Mouse (Mus musculus): Measurements from ENCODE around the gene Cttnbp2nl. TPM values are rescaled to one million over a fixed set of nuclear protein-coding genes. Genes with fewer than 3 reads are reported as not detected.

Cttnbp2nl gene
- polyA plus RNA-seq, 1 experiment from 2014 or later: 23.0 TPM

GRCm38 (mm10) chr3:105010681-105011339 is 42.1 kb downstream of the Cttnbp2nl start:
- Histone ChIP-seq H3K27ac (no peak overlapping the region), H3K4me1 (no peaks in the 10 kb centered on the region), H3K4me3 (replicated peaks) (no peak overlapping the region), H3K9ac (no peak overlapping the region), H3K4me2 (no peak overlapping the region), H3K27me3 (replicated peaks) (no peaks in the 10 kb centered on the region), H3K36me3 (peaks cover 11% of the 10 kb centered on the region; the same call in 1 of the 2 replicates), H3K9me3 (no peaks in the 10 kb centered on the region)
- WGBS: 84% methylated on average over 11 of the region's 11 CpGs
- ATAC-seq (ENCODE audit: insufficient read depth, low FRiP score, low read depth): no peak

GRCm38 (mm10) chr3:105008070-105008469 is 44.9 kb downstream of the Cttnbp2nl start:
- WGBS: 63% methylated on average over 9 of the region's 9 CpGs
- H3K4me3 ChIP-seq (replicated peaks): no peak overlapping the region
- H3K27ac ChIP-seq: no peak overlapping the region
- peaks cover 32% of the 10 kb centered on the region for H3K36me3 ChIP-seq
- no peaks in the 10 kb centered on the region for H3K4me1 ChIP-seq
- H3K9me3 ChIP-seq: no peaks in the 10 kb centered on the region
- no peaks in the 10 kb centered on the region for H3K27me3 ChIP-seq (replicated peaks)
- ATAC-seq (ENCODE audit: insufficient read depth, low FRiP score, low read depth): no peak
- no peak overlapping the region for H3K4me2 ChIP-seq
- no peak overlapping the region for H3K9ac ChIP-seq

- H3K4me3 ChIP-seq (replicated peaks): no peak overlapping the region
- no peak overlapping the region for H3K4me2 ChIP-seq
- H3K36me3 ChIP-seq: peaks cover 32% of the 10 kb centered on the region
- H3K9ac ChIP-seq: no peak overlapping the region
- H3K4me1 ChIP-seq: no peaks in the 10 kb centered on the region
- no peak overlapping the region for H3K27ac ChIP-seq
- no peaks in the 10 kb centered on the region for H3K27me3 ChIP-seq (replicated peaks)
- no peak for ATAC-seq (ENCODE audit: insufficient read depth, low FRiP score, low read depth)
- 96% methylated on average over 6 of the region's 6 CpGs for WGBS
- H3K9me3 ChIP-seq: no peaks in the 10 kb centered on the region
Observed at GRCm38 (mm10) chr3:105006101-105006500, 46.8 kb downstream of the Cttnbp2nl start.

GRCm38 (mm10) chr3:105005561-105006065 is 47.3 kb downstream of the Cttnbp2nl start:
- Histone ChIP-seq H3K4me2 (no peak overlapping the region), H3K27ac (no peak overlapping the region), H3K9me3 (no peaks in the 10 kb centered on the region), H3K4me1 (no peaks in the 10 kb centered on the region), H3K4me3 (replicated peaks) (no peak overlapping the region), H3K36me3 (peaks cover 32% of the 10 kb centered on the region), H3K27me3 (replicated peaks) (no peaks in the 10 kb centered on the region), H3K9ac (no peak overlapping the region)
- WGBS: 90% methylated on average over 20 of the region's 20 CpGs
- no peak for ATAC-seq (ENCODE audit: insufficient read depth, low FRiP score, low read depth)

GRCm38 (mm10) chr3:105005011-105005410 is 47.9 kb downstream of the Cttnbp2nl start:
- WGBS: 89% methylated on average over 10 of the region's 10 CpGs
- H3K36me3 ChIP-seq: peaks cover 32% of the 10 kb centered on the region

GRCm38 (mm10) chr3:105003960-105004463 is 48.9 kb downstream of the Cttnbp2nl start:
- Histone ChIP-seq H3K4me3 (replicated peaks) (no peak overlapping the region), H3K9me3 (no peaks in the 10 kb centered on the region), H3K4me2 (no peak overlapping the region), H3K27me3 (replicated peaks) (no peaks in the 10 kb centered on the region), H3K4me1 (no peaks in the 10 kb centered on the region), H3K9ac (no peak overlapping the region), H3K36me3 (peaks cover 28% of the 10 kb centered on the region), H3K27ac (no peak overlapping the region)
- 81% methylated on average over 14 of the region's 14 CpGs for WGBS
- no peak for ATAC-seq (ENCODE audit: insufficient read depth, low FRiP score, low read depth)

More at GRCm38 (mm10) chr3:105005011-105005410, 47.9 kb downstream of the Cttnbp2nl start:
- Histone ChIP-seq H3K9ac (no peak overlapping the region), H3K27me3 (replicated peaks) (no peaks in the 10 kb centered on the region), H3K4me3 (replicated peaks) (no peak overlapping the region), H3K4me1 (no peaks in the 10 kb centered on the region), H3K4me2 (no peak overlapping the region), H3K9me3 (no peaks in the 10 kb centered on the region), H3K27ac (no peak overlapping the region)
- ATAC-seq (ENCODE audit: insufficient read depth, low FRiP score, low read depth): no peak

GRCm38 (mm10) chr3:105001374-105001773 is 51.6 kb downstream of the Cttnbp2nl start:
- no peak for ATAC-seq (ENCODE audit: insufficient read depth, low FRiP score, low read depth)
- Histone ChIP-seq H3K4me3 (replicated peaks) (no peak overlapping the region), H3K4me1 (no peaks in the 10 kb centered on the region), H3K27ac (peak overlapping the region; percentile 4; the same call in 1 of the 2 replicates), H3K27me3 (replicated peaks) (no peaks in the 10 kb centered on the region), H3K36me3 (peaks cover 22% of the 10 kb centered on the region), H3K4me2 (no peak overlapping the region), H3K9me3 (no peaks in the 10 kb centered on the region), H3K9ac (no peak overlapping the region)
- 63% methylated on average over 6 of the region's 6 CpGs for WGBS

- WGBS: 24% methylated on average over 8 of the region's 8 CpGs
- no peak; the same call in 1 of the 2 replicates for ATAC-seq (ENCODE audit: insufficient read depth, low FRiP score, low read depth)
- H3K36me3 ChIP-seq: peaks cover 19% of the 10 kb centered on the region
- no peak overlapping the region for H3K4me3 ChIP-seq (replicated peaks)
- no peaks in the 10 kb centered on the region for H3K4me1 ChIP-seq
- H3K9ac ChIP-seq: no peak overlapping the region
- H3K27me3 ChIP-seq (replicated peaks): no peaks in the 10 kb centered on the region
- H3K9me3 ChIP-seq: no peaks in the 10 kb centered on the region
- H3K4me2 ChIP-seq: no peak overlapping the region
- H3K27ac ChIP-seq: no peak overlapping the region
Observed at GRCm38 (mm10) chr3:105000561-105000960, 52.4 kb downstream of the Cttnbp2nl start.

- no peak for ATAC-seq (ENCODE audit: insufficient read depth, low FRiP score, low read depth)
- Histone ChIP-seq H3K9ac (no peak overlapping the region), H3K4me1 (peaks cover 19% of the 10 kb centered on the region), H3K9me3 (no peaks in the 10 kb centered on the region), H3K27ac (no peak overlapping the region), H3K27me3 (replicated peaks) (no peaks in the 10 kb centered on the region), H3K36me3 (no peaks in the 10 kb centered on the region), H3K4me3 (replicated peaks) (no peak overlapping the region), H3K4me2 (no peak overlapping the region)
- WGBS: 48% methylated on average over 6 of the region's 6 CpGs
Observed at GRCm38 (mm10) chr3:104997563-104997962, 55.4 kb downstream of the Cttnbp2nl start.

GRCm38 (mm10) chr3:104995707-104996106 is 57.2 kb downstream of the Cttnbp2nl start:
- no peak overlapping the region for H3K9ac ChIP-seq
- no peak overlapping the region for H3K4me3 ChIP-seq (replicated peaks)
- H3K27me3 ChIP-seq (replicated peaks): no peaks in the 10 kb centered on the region
- H3K4me1 ChIP-seq: peaks cover 20% of the 10 kb centered on the region
- H3K36me3 ChIP-seq: no peaks in the 10 kb centered on the region
- 80% methylated on average over 7 of the region's 7 CpGs for WGBS
- H3K4me2 ChIP-seq: no peak overlapping the region
- H3K9me3 ChIP-seq: no peaks in the 10 kb centered on the region
- H3K27ac ChIP-seq: no peak overlapping the region
- ATAC-seq (ENCODE audit: insufficient read depth, low FRiP score, low read depth): no peak

- H3K36me3 ChIP-seq: no peaks in the 10 kb centered on the region
- H3K9me3 ChIP-seq: no peaks in the 10 kb centered on the region
- WGBS: 47% methylated on average over 3 of the region's 3 CpGs
- H3K4me3 ChIP-seq (replicated peaks): no peak overlapping the region
- H3K27me3 ChIP-seq (replicated peaks): no peaks in the 10 kb centered on the region
- peak overlapping the region; percentile 70 for H3K27ac ChIP-seq
- no peak overlapping the region for H3K4me2 ChIP-seq
- 0 out of 2 replicates have a peak, but pooled peaks have one; percentile 16 for ATAC-seq (ENCODE audit: insufficient read depth, low FRiP score, low read depth)
- H3K4me1 ChIP-seq: peaks cover 20% of the 10 kb centered on the region
- no peak overlapping the region for H3K9ac ChIP-seq
Observed at GRCm38 (mm10) chr3:104994415-104994841, 58.5 kb downstream of the Cttnbp2nl start.

- H3K9ac ChIP-seq: no peak overlapping the region
- no peaks in the 10 kb centered on the region for H3K27me3 ChIP-seq (replicated peaks)
- H3K36me3 ChIP-seq: no peaks in the 10 kb centered on the region
- peak; percentile 76; the same call in 1 of the 2 replicates for ATAC-seq (ENCODE audit: insufficient read depth, low FRiP score, low read depth)
- H3K4me2 ChIP-seq: no peak overlapping the region
- WGBS: 23% methylated on average over 4 of the region's 4 CpGs
- H3K9me3 ChIP-seq: no peaks in the 10 kb centered on the region
- H3K4me1 ChIP-seq: peaks cover 20% of the 10 kb centered on the region
- peak overlapping the region; percentile 70 for H3K27ac ChIP-seq
- no peak overlapping the region for H3K4me3 ChIP-seq (replicated peaks)
Observed at GRCm38 (mm10) chr3:104993800-104994199, 59.1 kb downstream of the Cttnbp2nl start.

Data from stomach, embryonic 15.5 days (tissue).